Mouse (Mus musculus) heart, embryonic 10.5 days (tissue): Measurements from ENCODE around the gene Bpifb2. TPM values are rescaled to one million over a fixed set of nuclear protein-coding genes. Genes with fewer than 3 reads are reported as not detected.

ENCODE experiments used
- DNase-seq: peaks from one replicate; pipeline ENCODE4 v3.0.0-alpha.2; 2017; ENCODE audit warnings: low spot score
- H3K27ac ChIP-seq: fragments of 300-500 bp; sonication (generic); 2 replicates; pipeline ENCODE4 v1.5.1; 2016; ENCODE audit warnings: mild to moderate bottlenecking
- H3K27me3 ChIP-seq: fragments of 300-500 bp; sonication (generic); 2 replicates; pipeline ENCODE4 v1.6.1; 2016; ENCODE audit warnings: mild to moderate bottlenecking; ENCODE audit not compliant: poor library complexity, insufficient read depth, severe bottlenecking
- H3K36me3 ChIP-seq: fragments of 300-500 bp; sonication (generic); 2 replicates; pipeline ENCODE4 v1.6.1; 2016; ENCODE audit warnings: mild to moderate bottlenecking, moderate library complexity
- H3K4me1 ChIP-seq: fragments of 300-500 bp; sonication (generic); 2 replicates; pipeline ENCODE4 v1.6.1; 2016; ENCODE audit warnings: mild to moderate bottlenecking
- H3K4me3 ChIP-seq: fragments of 300-500 bp; sonication (generic); 2 replicates; pipeline ENCODE4 v1.5.1; 2016; ENCODE audit warnings: mild to moderate bottlenecking, moderate library complexity
- H3K9me3 ChIP-seq: fragments of 300-500 bp; sonication (generic); 2 replicates; pipeline ENCODE4 v1.6.1; 2016; ENCODE audit warnings: mild to moderate bottlenecking, moderate library complexity
- WGBS: fragments of 180-500 bp; shearing (Covaris S2); methylation state at CpG from one replicate; pipeline ENCODE4 v1.1.7; 2016; 5-methylcytosine and 5-hydroxymethylcytosine counted together
- polyA plus RNA-seq: library from polyadenylated mRNA; unstranded; fragments of >200 nt; fragmentation: Nextera tagmentation; extraction: Ambion mirVana; gene quantifications from 2 replicates; pipeline ENCODE4 v1.2.1, GENCODE M21; 2016

Gene Bpifb2
- polyA plus RNA-seq, 1 experiment from 2014 or later = not detected

DNA sequence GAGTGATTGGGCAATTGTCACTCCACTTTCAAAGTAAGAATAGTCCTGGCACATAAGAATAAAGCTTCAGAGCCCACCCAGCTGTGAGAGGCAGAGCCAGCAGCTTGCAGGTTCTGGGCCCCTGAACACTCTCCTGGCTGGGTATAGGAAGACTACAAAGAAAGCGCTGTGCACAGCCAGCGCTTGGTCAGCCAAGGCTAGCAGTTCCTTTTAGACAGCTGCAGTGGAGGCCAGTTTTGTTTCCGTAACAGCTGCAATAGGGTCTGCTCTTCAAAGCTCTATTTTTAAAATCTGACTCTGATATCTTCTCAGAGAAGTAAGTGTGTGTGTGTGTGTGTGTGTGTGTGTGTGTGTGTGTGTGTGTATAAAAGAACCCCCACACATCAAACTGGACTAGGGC is 12.9 kb upstream of the Bpifb2 start:
- no peaks in the 10 kb centered on the region for H3K4me1 ChIP-seq
- no peak overlapping the region for H3K27ac ChIP-seq
- no peak overlapping the region for H3K4me3 ChIP-seq
- H3K36me3 ChIP-seq = no peaks in the 10 kb centered on the region
- DNase-seq = no peak
- WGBS = 73% methylated on average over 3 of the region's 3 CpGs
- peaks cover 7% of the 10 kb centered on the region; the same call in 1 of the 2 replicates for H3K27me3 ChIP-seq
- peaks cover 2% of the 10 kb centered on the region; the same call in 1 of the 2 replicates for H3K9me3 ChIP-seq

DNA sequence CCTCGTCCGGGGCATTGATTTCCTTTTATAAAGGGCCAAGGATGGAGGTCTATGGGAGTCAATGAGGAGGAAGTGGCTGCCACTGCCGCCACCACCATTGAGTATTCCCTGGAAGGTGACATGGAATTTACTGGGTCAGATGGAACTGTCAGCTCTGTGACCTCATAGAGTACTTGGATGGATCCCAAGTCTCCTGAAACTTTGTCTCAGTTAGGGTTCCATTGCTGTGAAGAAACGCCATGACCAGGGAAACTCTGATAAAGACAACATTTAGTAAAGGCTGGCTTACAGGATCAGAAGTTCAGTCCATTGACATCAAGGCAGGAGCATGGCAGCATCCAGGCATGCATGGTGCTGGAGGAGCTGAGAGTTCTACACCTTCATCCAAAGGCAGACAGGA is 3.9 kb upstream of the Bpifb2 start, which contains the start of gene Sun5:
Gene Sun5 (minus strand): TSS at position 101 of the 400 bp plus-strand sequence.
- 0 out of 2 replicates have a peak, but pooled peaks cover 3% of the 10 kb centered on the region for H3K4me1 ChIP-seq
- H3K4me3 ChIP-seq = no peak within 1 kb of the TSS
- no peaks in the 10 kb centered on the region for H3K27me3 ChIP-seq
- no peak within 1 kb of the TSS for H3K27ac ChIP-seq
- H3K9me3 ChIP-seq = no peaks in the 10 kb centered on the region
- H3K36me3 ChIP-seq = no peaks in the 10 kb centered on the region
- DNase-seq = no peak
- 85% methylated on average over 4 of the region's 4 CpGs for WGBS

DNA sequence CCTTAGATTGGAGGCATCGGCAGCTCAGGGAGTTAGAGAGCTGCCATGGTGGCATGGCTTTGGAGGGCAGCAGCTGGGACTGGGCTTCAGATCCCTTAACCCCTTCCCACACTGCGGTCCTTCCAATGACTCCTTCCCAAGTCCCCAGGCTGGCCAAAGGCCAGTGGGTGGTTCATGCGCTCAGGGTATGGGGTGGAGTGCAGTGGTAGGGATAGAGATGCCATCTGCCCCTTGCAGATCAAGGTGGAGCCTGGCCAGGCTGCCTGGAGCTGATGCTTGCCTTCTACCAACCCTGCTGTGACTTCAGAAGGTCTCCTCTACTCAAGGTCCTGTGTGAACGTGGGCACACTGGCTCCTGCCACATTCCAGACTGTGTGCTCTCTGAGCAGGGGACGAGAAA is 24.3 kb downstream of the Bpifb2 start:
- no peak overlapping the region for H3K4me3 ChIP-seq
- WGBS = 75% methylated on average over 5 of the region's 5 CpGs
- DNase-seq = no peak

DNA sequence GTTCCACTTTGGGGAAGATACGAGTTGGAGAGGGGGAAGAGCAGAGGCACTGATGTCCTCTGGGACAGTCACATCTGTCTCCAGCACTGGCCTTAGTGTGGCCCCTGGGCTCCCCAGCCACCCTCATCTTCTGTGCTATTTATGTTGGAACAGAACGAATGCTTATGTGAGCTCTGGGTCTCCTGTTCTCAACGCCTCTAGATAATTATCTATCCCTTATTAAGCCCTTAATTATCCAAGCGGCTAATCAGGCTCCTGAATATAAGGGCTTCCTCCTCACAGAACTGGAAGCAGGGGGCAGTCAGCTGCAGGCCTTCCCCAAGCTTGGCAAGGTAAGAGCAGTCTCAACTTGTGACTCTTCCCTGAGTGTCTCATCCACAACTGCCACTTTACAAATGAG is 25.2 kb downstream of the Bpifb2 start, which contains the start of gene Bpifb6:
Gene Bpifb6 (plus strand): TSS at position 301 of the 400 bp plus-strand sequence.
- no peaks in the 10 kb centered on the region for H3K36me3 ChIP-seq
- peaks cover 6% of the 10 kb centered on the region; the same call in 1 of the 2 replicates for H3K4me1 ChIP-seq
- H3K27me3 ChIP-seq = peaks cover 6% of the 10 kb centered on the region; the same call in 1 of the 2 replicates
- H3K9me3 ChIP-seq = no peaks in the 10 kb centered on the region
- DNase-seq = no peak
- WGBS = 71% methylated on average over 4 of the region's 4 CpGs
- H3K27ac ChIP-seq = no peak within 1 kb of the TSS
- H3K4me3 ChIP-seq = no peak within 1 kb of the TSS

More for the DNA sequence above, 24.3 kb downstream of the Bpifb2 start:
- H3K27me3 ChIP-seq = peaks cover 6% of the 10 kb centered on the region; the same call in 1 of the 2 replicates
- H3K4me1 ChIP-seq = peaks cover 8% of the 10 kb centered on the region; the same call in 1 of the 2 replicates
- H3K9me3 ChIP-seq = no peaks in the 10 kb centered on the region
- no peak overlapping the region for H3K27ac ChIP-seq
- H3K36me3 ChIP-seq = no peaks in the 10 kb centered on the region

DNA sequence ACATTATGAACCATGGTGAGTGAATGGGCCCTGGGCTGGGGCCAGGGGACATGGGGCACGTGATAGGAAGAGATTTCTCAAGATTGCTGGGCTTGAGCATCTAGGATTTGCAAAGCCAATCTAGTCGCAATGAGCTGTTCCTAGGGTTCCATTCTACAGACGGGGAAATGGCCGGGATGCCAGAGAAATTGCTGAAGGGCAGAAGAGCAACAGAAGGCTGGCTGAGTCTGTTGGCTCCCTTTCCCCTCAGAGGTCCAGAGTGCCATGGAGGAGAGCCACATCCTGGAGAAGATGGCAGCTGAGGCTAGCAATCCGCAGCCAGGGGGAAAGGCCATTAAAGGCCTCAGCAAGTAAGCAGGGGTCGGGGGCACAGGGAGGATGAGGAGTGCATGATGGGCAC is 27.9 kb downstream of the Bpifb2 start:
- WGBS = 80% methylated on average over 6 of the region's 6 CpGs
- H3K4me3 ChIP-seq = no peak overlapping the region

DNA sequence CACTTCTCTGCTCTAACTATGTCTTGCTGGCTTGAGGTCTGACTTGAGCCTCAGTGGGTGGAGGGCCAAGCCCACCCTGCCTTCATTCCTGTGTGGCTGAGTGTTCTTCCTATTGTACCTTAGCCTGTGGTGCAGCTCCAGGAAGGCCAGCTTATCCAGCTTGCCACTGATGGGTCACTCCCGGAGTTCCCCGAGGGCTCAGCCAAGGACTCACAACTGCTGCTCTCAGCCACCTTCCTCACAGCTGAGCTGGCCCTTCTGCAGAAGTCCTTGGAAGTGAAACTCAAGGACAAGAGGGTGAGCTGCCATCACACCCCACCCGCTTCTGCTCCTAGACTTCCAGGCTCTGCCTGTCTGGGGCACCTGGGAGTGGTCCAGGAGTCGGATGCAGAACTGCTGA is 31.8 kb downstream of the Bpifb2 start:
- Histone ChIP-seq H3K9me3 (no peaks in the 10 kb centered on the region), H3K27me3 (peaks cover 9% of the 10 kb centered on the region; the same call in 1 of the 2 replicates), H3K4me3 (no peak overlapping the region), H3K27ac (no peak overlapping the region), H3K36me3 (no peaks in the 10 kb centered on the region), H3K4me1 (no peaks in the 10 kb centered on the region)
- DNase-seq = no peak
- 83% methylated on average over 4 of the region's 4 CpGs for WGBS

More for the DNA sequence above, 27.9 kb downstream of the Bpifb2 start:
- Histone ChIP-seq H3K9me3 (no peaks in the 10 kb centered on the region), H3K27ac (no peak overlapping the region), H3K36me3 (no peaks in the 10 kb centered on the region), H3K4me1 (no peaks in the 10 kb centered on the region), H3K27me3 (peaks cover 11% of the 10 kb centered on the region; the same call in 1 of the 2 replicates)
- DNase-seq = no peak

DNA sequence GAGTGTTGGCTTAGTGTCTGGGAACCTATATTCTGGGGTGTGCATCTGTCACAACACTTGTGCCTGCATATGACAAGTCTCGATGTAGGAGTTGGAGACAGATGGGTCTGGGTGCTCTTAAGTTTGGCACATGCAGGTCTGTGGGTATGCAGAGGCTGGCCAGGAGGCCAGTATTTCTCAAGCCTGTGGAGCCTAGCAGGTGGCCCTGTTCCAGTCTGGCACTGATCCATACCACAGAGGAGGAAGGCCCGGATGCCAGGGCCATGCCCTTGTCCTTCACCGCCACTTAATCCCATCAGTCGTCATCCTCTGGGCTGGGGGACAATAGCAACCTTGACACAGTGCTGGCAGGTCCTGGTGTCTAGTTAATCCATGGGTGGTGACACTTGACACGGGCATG is 39.3 kb downstream of the Bpifb2 start:
- H3K4me3 ChIP-seq = no peak overlapping the region
- 67% methylated on average over 5 of the region's 5 CpGs for WGBS
- peaks cover 7% of the 10 kb centered on the region; the same call in 1 of the 2 replicates for H3K27me3 ChIP-seq
- no peaks in the 10 kb centered on the region for H3K4me1 ChIP-seq
- no peak for DNase-seq
- H3K27ac ChIP-seq = no peak overlapping the region
- no peaks in the 10 kb centered on the region for H3K9me3 ChIP-seq
- no peaks in the 10 kb centered on the region for H3K36me3 ChIP-seq

DNA sequence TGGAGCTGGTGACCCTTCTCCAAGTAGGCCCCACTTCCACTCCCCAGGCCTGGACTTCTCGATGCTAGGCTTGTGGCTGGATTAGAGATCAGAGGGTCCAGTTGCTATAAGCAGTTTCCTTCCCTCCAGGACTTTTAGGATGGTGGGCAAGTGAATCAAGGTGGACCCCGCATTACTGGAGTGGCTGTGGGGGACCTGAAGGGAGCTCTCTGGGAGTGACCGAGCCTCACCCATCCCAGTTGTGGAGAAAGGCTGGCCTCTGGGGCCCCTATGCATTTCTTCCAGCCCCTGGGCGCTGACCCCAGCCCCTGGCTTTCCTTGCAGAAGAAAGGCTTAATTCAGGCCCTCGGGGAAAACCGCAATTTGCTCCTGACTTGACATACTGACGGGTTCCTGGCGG is 43.1 kb downstream of the Bpifb2 start, which contains the start of gene Bpifb3:
Gene Bpifb3 (plus strand): TSS at position 301 of the 400 bp plus-strand sequence.
- WGBS = 76% methylated on average over 8 of the region's 8 CpGs
- DNase-seq = no peak
- no peak within 1 kb of the TSS for H3K27ac ChIP-seq
- H3K9me3 ChIP-seq = no peaks in the 10 kb centered on the region
- H3K36me3 ChIP-seq = no peaks in the 10 kb centered on the region
- H3K4me1 ChIP-seq = 0 out of 2 replicates have a peak, but pooled peaks cover 3% of the 10 kb centered on the region
- no peak within 1 kb of the TSS for H3K4me3 ChIP-seq
- peaks cover 24% of the 10 kb centered on the region; the same call in 1 of the 2 replicates for H3K27me3 ChIP-seq

DNA sequence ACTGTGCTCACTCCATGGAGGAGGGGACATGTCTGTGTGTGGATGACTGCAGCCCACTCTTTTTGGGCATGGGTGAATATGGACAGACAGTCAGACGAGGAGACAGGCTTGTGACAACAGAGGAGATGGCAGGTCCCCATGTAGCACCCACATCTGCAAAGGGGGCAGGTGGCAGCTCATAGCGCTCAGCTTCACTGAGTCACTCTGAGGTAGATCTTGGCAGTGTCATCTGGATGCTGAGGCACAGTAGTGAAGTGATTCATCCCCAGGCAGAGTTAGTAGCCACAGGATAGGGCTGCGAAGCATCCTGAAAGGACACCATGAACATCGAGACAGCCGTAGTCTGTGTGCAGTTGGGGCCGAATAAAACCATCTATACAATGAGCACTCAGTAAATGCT is 46.4 kb downstream of the Bpifb2 start:
- Histone ChIP-seq H3K9me3 (no peaks in the 10 kb centered on the region), H3K36me3 (no peaks in the 10 kb centered on the region), H3K4me1 (peaks cover 15% of the 10 kb centered on the region), H3K27ac (no peak overlapping the region), H3K4me3 (no peak overlapping the region), H3K27me3 (peaks cover 24% of the 10 kb centered on the region; the same call in 1 of the 2 replicates)
- DNase-seq = no peak
- 84% methylated on average over 6 of the region's 6 CpGs for WGBS

DNA sequence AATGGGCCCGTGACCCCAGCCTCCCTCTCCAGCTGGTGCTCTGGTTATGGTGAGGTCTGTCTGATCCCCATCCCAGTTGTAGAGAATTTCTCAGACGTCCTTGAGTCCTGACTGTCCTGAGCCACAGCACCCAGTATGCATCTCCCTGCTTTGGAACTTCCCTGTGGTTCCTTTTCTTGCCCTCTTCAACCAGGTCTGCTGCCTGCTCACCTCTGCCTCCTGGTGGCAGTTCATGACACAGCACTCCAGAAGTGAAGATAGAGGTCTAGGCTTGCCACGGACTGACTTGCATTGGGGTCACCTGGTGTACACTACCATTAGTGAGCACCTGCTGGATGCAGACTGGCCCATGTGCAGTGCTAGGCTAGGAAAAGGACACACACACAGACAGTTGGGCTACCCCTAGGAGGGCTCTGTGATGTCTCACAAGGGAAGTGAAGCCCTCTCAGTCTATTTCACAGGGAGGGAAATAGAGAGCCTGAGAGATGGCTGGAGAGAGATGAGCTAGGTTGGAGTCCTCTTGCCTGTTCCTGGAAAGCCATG is 55.1 kb downstream of the Bpifb2 start:
- Histone ChIP-seq H3K9me3 (no peaks in the 10 kb centered on the region), H3K4me1 (peaks cover 10% of the 10 kb centered on the region; the same call in 1 of the 2 replicates), H3K4me3 (no peak overlapping the region), H3K27me3 (peaks cover 5% of the 10 kb centered on the region; the same call in 1 of the 2 replicates), H3K36me3 (no peaks in the 10 kb centered on the region), H3K27ac (no peak overlapping the region)
- WGBS = 36% methylated on average over 3 of the region's 3 CpGs
- DNase-seq = no peak

DNA sequence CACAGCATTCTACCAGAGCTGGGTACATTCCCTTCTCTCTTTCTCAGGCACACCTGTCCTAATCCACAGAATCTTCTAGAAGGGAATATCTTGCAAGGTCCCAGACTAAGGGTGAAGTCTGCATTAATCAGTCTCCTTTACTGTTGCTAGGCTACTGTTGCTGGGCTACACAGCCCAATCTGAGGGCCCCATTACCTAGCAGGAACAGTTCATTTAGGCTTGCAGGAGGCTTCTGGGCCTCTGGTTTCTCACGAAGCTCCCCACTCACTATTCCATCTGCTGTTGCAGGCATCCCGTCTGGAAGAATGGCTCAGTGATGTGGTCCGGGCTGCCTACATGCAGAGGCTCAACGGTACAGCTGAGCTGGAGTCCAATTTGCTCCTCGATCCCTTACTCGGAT is 56.3 kb downstream of the Bpifb2 start:
- no peaks in the 10 kb centered on the region for H3K9me3 ChIP-seq
- DNase-seq = no peak
- no peaks in the 10 kb centered on the region; the same call in 1 of the 2 replicates for H3K4me1 ChIP-seq
- peaks cover 5% of the 10 kb centered on the region; the same call in 1 of the 2 replicates for H3K27me3 ChIP-seq
- WGBS = 84% methylated on average over 6 of the region's 6 CpGs
- H3K36me3 ChIP-seq = no peaks in the 10 kb centered on the region
- no peak overlapping the region for H3K27ac ChIP-seq
- no peak overlapping the region for H3K4me3 ChIP-seq

DNA sequence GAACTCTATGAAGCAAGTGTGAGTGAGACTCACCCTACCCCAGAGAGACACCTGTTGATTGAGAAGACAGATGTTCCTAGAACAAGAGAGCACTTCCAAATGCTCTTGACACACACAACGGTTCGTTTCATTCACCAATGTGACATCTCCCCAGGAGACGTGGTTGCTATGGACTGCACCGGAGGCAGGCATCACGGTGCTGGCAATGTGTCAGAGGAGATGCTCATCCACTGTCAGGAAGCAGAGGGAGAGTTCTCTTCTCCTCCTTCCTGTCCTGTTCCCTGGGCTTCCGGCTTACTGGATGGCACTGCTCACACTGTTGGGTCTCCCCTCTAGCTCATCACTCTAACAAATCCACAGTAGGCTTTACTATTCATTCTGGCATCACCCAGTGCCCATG is 58.5 kb downstream of the Bpifb2 start:
- Histone ChIP-seq H3K9me3 (no peaks in the 10 kb centered on the region), H3K4me3 (no peak overlapping the region), H3K27ac (no peak overlapping the region), H3K4me1 (no peaks in the 10 kb centered on the region), H3K36me3 (no peaks in the 10 kb centered on the region), H3K27me3 (peaks cover 5% of the 10 kb centered on the region; the same call in 1 of the 2 replicates)
- WGBS = 69% methylated on average over 6 of the region's 6 CpGs
- DNase-seq = no peak

DNA sequence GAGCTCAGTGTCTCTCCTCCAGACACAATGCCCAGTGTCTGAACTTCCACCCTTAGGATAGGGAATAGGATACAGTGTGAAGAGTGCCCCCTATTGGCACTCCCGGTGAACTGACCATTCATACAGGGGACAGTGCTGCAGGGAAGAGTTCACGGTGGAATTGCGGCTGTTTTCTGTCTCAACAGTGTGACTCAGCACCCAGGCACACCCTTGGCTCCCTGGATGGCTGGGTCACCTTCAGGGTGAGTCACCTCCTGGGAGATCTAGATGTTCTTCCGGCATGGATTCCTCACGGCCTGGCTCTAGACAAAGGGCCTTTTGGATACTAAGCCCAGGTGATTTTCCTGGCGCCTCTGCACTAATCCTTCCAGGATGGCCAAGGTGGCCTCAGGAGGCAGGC is 60.5 kb downstream of the Bpifb2 start:
- 84% methylated on average over 6 of the region's 6 CpGs for WGBS
- H3K4me3 ChIP-seq = no peak overlapping the region
- no peaks in the 10 kb centered on the region for H3K4me1 ChIP-seq
- DNase-seq = no peak
- no peaks in the 10 kb centered on the region for H3K9me3 ChIP-seq
- no peaks in the 10 kb centered on the region for H3K36me3 ChIP-seq
- H3K27me3 ChIP-seq = no peaks in the 10 kb centered on the region; the same call in 1 of the 2 replicates
- H3K27ac ChIP-seq = no peak overlapping the region
